Mouse (Mus musculus) spleen, adult 2 months (tissue): ENCODE data around the gene Mpeg1.

Experiments used
- CTCF ChIP-seq: fragments of 200-500 bp; IDR thresholded peaks from 2 replicates; pipeline ENCODE4 v1.5.1; 2011; ENCODE audit warnings: mild to moderate bottlenecking, inconsistent platforms; ENCODE audit not compliant: insufficient read depth, insufficient read length, insufficient replicate concordance; ENCODE audit errors: extremely low read depth
- POLR2A ChIP-seq: fragments of 200-500 bp; IDR thresholded peaks from 2 replicates; pipeline ENCODE4 v1.6.1; 2011; ENCODE audit warnings: low read depth, low read length, inconsistent platforms

- no peak for TF ChIP-seq CTCF
- TF ChIP-seq POLR2A = no peak
These were observed 33.0 kb upstream of the Mpeg1 start, which contains the start of gene Pfpl for GRCm38 (mm10) chr19:12427605-12428004.
